Mouse (Mus musculus): ENCODE measurements around the gene Smg7. TPM values are rescaled to one million over a fixed set of nuclear protein-coding genes. Genes with fewer than 3 reads are reported as not detected.

The Smg7 gene
- total RNA-seq, 2 experiments from 2014 or later = 87.6 to 103 TPM

DNA sequence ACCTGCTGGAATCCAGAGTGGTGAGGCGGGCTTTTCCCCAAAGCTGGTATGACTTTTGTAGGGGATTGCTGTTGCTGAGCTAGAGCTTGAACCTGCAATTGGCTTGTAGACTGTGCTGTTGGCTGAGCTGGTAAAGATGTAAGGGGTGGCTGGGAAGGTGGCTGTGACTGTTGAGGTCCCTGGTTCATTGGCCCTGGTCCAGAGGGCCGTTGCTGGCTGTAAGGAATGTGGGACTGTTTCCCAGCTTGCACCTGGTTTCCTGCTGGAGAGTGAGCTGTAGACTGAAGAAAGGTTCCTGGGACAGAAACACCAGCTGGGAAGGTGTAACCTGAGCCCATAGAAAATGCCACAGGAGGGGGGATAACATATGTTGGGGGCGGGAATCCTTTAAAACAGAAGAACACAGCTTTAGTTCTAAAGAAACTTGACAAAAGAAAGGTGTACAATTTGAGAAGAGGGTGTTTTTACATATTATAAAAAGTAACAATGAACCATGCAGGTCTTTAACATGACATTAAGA is 57.2 kb downstream of the Smg7 start:
- no peak for DNase-seq (ENCODE audit: low spot score in 2 of 2)
- intact Hi-C loops (cut with DNase I) = no loop called here

DNA sequence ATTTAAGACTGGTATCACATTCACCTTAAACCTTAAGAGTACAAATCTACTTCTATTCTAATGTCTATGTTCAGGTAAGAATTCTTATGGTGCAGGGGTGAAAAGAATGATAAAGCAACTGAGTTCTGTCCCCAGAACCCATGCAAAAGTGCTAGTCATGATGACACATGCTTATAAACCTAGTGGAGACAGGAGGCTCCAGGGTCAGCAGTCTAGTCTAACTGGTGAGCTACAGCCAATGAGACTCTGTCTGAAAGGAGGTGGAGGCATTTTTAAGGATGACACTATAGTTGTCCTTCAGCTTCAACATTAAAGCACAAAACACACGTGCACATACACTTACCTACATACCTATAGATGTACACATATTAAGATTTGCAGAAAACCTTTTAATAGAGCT is 57.8 kb downstream of the Smg7 start:
- DNase-seq (ENCODE audit: low spot score in 2 of 2) = no peak
- intact Hi-C loops (cut with DNase I) = no loop called here

DNA sequence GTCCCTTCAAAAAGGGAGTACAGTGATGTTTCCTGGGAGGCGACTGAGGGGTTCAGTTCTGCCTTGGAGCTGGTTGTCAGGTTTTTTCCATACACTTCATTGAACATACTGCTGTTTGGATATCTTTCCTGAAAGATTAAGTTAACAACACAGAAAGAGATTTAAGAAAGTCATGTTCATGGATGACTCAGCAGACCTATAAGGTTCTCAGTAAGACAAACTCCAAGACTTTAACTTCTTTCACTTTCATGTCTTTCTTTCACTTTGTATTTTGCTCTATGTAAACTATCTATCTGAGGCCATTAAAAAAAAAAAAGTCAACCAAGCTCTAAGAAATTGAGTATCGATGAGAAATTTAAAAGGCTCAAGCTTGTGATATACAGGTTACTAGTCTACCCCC is 61.4 kb downstream of the Smg7 start:
- intact Hi-C loops (cut with DNase I) = no loop called here

DNA sequence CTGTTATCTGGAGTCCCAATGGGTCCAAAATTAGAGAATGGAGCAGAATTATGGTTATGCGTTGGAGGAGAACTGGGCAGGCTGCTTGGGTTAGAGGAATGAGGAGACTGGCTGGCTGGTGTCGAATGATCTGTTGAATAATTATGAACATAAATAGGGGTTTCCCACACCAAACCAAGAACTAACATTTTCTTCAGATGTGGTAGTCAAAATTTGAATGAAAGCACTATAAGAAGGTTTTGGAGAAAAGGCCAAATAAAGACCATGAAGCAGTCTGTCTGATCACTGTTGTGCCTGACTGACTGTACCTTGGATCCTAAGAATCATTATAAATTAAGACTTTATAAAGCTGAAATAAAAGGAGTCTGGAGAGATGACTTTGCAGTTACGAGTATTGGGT is 62.1 kb downstream of the Smg7 start:
- no peak for DNase-seq (ENCODE audit: low spot score in 2 of 2)
- intact Hi-C loops (cut with DNase I) = no loop called here

More for the DNA sequence above, 61.4 kb downstream of the Smg7 start:
- DNase-seq (ENCODE audit: low spot score in 2 of 2) = no peak

DNA sequence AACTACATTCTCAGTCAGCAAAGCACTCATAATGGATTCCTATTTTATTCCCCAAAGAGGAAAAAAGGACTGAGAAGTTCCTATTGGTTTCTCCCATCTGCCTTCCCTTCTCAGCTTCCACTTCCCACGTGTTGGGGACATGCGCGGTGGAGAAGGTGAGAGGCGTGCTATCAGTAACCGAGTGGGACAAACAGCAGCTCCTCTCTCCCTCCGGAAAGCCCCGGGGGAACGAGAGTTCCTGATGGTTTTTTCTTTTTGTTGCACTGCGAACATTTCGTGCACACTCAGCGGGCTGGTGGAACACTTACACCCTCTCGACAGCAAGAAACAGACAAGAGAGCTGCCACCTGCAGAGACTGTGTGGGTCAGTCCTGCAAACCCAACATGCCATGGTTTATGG is 63.6 kb downstream of the Smg7 start:
- peak; percentile 53 to 68 for DNase-seq (ENCODE audit: low spot score in 2 of 2)
- intact Hi-C loops (cut with DNase I) = loop anchor here (5.0 to 10.0 kb wide), 2 partner anchors 57 to 314 kb away; no protein-coding TSS in a partner anchor

DNA sequence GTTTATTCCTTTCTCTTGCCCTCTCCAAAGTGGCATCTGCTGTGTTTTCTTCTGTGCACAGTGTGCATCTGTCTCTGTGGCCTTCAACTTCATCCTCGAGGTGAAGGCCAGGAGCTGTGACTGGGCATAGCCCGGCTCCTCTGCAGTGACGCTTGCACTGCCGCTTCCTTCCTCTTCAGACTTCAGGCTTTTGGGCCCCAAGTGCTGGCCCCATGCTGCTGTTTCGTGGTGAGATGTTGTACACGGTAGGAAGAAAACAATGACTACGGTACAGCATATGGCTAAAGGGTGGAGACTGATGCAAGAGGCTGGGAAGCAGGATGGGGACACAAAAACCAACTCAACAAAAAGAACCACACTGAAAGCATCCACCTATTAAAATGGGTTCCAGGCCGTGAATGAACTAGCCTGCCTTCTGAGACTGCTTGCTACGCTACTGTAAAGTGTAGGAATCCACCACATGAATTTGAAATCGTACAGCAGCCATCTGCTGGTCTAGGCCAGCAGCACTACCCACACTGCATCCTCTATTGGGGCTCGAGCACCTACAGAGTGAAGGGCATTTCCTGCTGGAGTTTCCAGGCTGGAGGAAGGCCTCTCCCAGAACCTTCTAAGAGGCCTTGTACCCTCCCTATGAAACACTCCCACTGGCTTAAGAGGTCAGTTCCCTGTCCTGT is 64.3 kb downstream of the Smg7 start:
- intact Hi-C loops (cut with DNase I) = loop anchor here (5.0 to 10.0 kb wide), 2 partner anchors 56 to 313 kb away; no protein-coding TSS in a partner anchor
- peak in 1 of 2 experiments; percentile 35 for DNase-seq (ENCODE audit: low spot score in 2 of 2)

DNA sequence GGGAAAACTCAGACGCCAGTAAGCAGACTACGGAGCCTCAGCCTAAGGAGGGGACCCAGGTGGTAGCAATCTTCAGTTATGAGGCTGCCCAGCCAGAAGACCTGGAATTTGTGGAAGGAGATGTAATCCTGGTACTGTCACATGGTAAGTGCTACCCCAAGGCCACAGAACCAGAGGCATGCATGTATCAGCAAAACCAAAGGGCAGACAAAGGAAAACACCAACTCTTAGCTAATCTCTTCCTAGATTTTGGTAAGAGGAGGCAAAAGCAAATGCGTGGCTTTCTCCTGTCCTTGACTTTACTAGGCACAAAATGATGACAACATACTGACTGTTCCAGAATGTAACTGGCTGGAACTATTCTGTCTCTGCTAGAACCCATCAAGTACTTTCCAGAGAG is 67.4 kb downstream of the Smg7 start:
- no peak for DNase-seq (ENCODE audit: low spot score in 2 of 2)
- intact Hi-C loops (cut with DNase I) = loop anchor here (5.0 to 10.0 kb wide), 2 partner anchors 53 to 310 kb away; no protein-coding TSS in a partner anchor

DNA sequence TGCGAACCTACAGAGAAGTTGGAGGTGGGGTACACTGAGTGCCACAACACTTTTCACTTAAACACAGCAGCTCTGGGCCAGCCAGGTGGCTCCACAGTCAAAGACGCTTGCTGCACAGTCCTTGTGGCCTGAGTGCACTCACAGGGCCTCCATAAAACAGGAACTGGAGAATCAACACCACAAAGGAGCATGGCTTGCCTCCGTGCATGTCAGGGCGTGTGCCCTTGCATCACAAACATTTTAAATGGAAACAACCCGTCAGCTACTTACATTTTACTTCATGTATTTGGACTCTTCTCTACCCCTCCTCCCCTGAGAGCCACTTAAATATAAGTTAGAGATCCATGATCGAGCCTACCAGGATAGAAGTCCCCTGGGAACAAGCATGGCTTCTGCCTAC is 70.1 kb downstream of the Smg7 start:
- intact Hi-C loops (cut with DNase I) = loop anchor here (10.0 kb wide), 1 partner anchor 308 kb away; no protein-coding TSS in a partner anchor
- no peak for DNase-seq (ENCODE audit: low spot score in 2 of 2)

DNA sequence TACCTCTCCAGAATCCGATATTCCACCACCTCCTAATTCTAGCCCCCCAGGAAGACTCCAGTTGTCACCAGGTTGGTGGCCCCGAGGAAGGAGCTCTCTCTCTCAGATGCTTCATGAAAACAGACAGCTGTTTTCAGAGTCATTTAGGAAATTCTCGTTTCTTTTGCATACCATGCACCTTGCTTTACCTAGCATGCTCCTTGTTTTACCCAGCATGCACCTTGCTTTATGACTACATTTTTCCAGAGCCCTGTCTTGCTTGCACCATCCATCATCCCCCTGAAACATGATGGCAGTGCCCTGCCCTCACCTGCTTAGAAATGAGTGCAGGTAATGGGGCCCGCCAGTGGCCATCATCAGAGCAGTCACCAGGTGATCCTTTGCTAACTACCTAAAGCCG is 70.8 kb downstream of the Smg7 start:
- DNase-seq (ENCODE audit: low spot score in 2 of 2) = no peak
- intact Hi-C loops (cut with DNase I) = loop anchor here (10.0 kb wide), 1 partner anchor 307 kb away; no protein-coding TSS in a partner anchor

DNA sequence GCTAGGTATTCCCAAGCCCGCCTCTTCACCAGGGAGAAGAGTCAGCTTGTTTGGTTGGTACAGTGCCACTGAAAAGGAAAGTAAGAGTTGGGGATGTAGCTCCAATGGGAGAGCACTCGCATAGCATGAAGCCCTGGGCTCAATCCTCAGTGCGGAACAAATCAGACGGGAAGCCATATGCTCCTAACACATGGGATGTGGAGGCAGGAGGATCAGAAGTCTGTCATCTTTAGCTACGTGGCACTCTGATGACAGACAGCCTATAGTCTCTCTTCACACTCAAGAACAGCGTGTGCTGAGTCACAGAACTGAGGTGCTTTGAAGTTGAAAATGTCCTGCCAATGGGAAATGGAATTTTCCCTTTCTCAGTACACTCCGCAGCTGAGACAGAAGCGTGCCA is 71.4 kb downstream of the Smg7 start:
- peak; percentile 59 for DNase-seq (ENCODE audit: low spot score in 2 of 2)

DNA sequence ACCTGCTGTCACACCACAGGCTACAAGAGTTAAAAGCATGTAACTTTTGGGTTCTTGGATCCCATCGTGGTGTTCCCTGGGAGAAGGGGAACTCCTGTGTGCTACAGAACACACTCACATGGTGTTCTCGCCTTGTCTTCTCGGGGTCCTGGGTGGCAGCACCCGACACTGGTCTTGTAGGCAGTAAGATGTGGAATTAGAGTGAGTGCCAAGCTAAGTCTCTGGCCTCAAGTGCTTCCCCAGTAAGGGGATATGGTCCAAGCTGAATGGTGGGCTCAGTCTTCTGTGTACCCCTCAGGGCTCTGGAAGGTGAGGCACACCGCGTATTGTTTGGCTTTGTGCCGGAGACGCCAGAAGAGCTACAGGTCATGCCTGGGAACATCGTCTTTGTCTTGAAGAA is 72.4 kb downstream of the Smg7 start:
- no peak for DNase-seq (ENCODE audit: low spot score in 2 of 2)
- intact Hi-C loops (cut with DNase I) = loop anchor here (10.0 kb wide), 1 partner anchor 305 kb away; no protein-coding TSS in a partner anchor

More for the DNA sequence above, 71.4 kb downstream of the Smg7 start:
- intact Hi-C loops (cut with DNase I) = loop anchor here (10.0 kb wide), 1 partner anchor 306 kb away; no protein-coding TSS in a partner anchor

DNA sequence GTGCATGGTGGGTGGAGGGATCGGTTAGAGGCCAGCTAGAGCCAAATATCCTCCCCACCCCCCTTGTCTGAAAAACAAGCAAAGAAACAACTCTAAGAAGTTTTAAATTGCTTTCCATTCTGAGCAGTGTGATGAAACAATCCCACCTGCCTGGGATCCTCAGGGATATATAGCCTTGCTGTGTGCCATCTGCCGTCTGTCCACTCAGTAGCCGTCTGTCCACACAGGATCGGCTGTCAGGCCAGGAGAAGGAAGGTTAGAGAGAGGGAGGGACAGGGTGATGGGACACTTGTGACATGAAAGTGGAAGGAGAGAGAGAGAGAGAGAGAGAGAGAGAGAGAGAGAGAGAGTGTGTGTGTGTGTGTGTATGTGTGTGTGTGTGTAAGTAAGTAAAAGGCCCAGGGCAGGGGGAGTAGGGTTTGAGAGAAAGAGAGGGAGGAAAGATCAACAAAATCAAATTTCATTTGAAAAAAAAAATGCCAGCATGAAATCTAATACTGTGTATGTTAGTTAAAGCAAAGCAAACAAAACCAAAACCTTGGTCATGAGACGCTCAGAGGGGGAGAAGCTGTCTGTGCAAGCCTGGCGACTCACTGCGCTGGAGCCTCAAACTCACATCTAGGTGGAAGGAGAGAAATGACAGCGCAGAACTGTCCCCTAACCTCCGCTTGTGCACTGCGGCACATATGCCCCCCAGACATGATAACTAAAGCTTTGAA is 73.7 kb downstream of the Smg7 start:
- intact Hi-C loops (cut with DNase I) = no loop called here
- no peak for DNase-seq (ENCODE audit: low spot score in 2 of 2)

DNA sequence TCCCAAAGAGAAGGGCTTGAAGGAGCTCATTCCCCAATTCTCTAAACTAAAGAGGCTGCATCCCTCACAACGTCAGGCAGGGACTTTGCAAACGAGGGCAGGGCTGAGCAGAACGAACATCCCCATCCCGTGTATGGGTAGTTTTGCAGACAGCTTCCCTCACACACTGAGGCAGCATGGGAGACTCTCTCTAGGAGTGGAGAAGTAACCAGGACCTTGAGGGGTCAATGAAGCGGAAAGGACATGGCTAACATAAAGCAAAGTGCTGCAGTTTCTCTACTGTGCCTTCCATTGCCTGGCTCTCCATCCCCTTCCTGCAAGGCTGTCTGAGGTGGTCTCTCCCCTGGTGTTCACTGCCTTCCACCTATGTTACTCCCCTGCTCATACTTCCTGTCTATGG is 74.3 kb downstream of the Smg7 start:
- no peak for DNase-seq (ENCODE audit: low spot score in 2 of 2)
- intact Hi-C loops (cut with DNase I) = no loop called here

DNA sequence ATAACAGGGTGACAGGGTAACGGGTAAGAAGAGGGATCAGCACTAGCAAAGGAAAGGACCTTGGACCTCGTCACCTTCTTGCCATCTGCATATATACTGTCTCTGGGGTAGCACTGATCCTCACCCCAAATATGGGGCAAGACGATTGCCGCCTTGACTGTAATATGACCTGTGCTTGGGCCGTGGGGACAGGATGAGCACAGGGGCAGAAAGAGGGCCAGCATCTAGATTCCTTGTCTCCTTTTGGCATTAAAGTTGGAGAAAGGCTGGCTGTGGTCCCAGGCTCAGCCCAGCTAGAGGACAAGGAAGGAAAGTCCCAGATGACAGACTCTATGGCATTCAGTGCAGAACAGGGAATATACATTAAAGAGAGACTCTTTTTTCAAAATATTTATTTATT is 76.0 kb downstream of the Smg7 start:
- DNase-seq (ENCODE audit: low spot score in 2 of 2) = no peak
- intact Hi-C loops (cut with DNase I) = no loop called here

DNA sequence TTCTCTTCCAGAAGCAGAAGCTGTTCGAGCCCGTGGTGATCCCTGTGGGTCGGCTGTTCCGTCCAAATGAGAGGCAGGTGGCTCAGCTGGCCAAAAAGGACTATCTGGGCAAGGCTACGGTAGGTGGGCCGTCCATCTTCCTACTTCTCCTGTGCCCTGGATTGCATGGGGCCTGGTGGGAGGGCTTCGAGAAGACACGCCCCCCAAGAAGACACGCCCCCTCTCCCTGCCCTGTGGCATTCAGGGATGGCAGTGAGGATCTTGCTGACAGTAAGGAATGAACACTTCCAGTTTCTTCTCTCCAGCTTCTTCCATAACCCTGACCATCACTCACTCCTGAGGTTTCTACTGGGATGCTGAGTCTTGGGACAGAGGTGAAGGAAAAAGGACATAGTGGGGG is 78.2 kb downstream of the Smg7 start:
- DNase-seq (ENCODE audit: low spot score in 2 of 2) = no peak
- intact Hi-C loops (cut with DNase I) = no loop called here

DNA sequence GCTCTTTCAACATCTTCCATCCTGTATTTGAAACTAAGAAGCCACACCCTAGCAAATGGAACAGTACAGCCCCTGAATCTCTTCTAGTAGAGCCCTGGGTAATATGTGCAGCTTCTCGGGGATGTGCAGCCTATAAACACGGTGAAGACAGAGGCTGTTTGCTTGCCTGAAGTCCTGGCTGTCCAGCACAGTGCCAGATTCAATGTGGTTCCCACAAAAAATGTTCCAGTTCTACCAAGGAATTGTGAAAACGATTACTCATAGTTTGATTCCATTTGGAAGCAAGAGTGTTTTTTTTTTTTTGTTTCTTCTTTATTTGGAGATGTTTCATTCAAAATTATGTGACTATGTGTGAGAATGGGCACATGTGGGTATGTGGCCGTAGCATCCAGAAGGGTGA is 80.7 kb downstream of the Smg7 start:
- intact Hi-C loops (cut with DNase I) = no loop called here
- DNase-seq (ENCODE audit: low spot score in 2 of 2) = no peak

DNA sequence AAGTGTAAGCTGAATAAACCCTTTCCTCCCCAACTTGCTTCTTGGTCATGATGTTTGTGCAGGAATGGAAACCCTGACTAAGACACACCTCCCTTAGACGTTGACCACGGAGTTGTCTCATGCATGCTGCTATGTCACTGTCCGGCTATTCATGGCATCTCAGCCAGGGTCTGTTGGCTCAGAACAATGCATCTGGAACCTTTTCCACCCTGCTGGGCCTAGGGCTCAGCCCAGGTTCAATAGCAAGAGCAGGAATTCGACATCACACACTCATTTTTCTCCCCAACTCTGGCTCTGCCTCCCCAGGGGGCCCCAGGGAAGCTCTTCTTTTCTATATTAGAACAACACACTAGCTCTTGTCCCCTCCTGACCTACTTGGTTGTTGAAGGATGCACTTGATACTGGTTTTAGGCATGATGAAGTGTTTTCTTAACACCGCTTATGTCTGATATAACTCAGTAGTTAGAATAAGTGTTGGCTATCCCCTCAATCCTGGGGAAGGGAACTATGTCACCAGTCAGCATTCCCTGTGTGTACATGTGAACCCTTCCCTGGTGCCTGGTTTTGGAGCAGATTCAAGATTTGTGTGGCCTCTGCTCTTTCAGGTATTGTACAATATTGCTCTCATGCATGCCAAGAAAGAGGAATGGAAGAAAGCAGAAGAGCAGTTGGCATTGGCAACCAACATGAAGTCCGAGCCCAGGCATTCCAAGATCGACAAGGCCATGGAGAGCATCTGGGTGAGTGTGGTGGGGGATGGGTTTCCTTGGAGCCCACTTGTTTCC is 81.3 kb downstream of the Smg7 start:
- intact Hi-C loops (cut with DNase I) = no loop called here
- no peak for DNase-seq (ENCODE audit: low spot score in 2 of 2)

DNA sequence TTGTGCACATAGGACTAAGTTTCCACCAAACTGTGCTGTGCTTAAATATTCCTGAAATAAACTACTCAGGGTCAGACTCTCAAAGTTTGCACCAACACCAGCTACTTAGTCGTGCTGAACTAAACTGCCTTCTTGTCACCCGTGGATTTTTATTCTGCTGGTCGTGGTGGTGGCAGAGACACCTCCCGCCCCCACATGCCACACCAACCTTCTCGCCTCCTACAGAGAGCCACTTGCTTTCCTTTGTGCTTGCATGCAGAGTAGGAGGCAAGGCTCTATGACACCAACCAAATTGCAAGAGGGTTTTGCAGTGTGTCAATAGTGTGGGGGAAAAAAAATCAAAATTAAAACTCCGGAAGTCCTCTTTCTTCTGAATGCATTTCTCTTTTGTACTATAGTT is 82.9 kb downstream of the Smg7 start:
- no peak for DNase-seq (ENCODE audit: low spot score in 2 of 2)
- intact Hi-C loops (cut with DNase I) = loop anchor here (5.0 kb wide), 1 partner anchor 52 kb away; the partner anchor contains the start of genes Arpc5 and Rgl1

DNA sequence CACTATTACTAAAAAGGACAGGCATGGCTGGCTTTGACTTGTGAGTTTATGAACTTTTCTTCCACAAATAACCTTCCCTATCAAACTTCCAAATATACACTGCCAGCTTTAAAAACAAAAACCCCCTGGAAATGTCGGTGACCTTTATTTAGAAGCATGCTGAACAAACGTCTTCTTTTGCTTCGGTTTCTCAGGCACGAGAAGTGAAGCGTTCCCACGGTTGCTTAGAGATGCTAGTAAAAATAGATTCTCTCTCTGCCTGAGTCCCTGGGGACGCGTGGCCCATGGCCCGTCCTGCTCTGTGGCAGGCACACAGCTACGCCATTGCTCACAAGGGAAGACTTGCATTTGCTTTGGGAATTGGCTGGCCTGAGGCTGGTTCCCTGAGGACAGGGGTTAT is 84.7 kb downstream of the Smg7 start:
- no peak for DNase-seq (ENCODE audit: low spot score in 2 of 2)
- intact Hi-C loops (cut with DNase I) = loop anchor here (5.0 kb wide), 1 partner anchor 50 kb away; the partner anchor contains the start of genes Arpc5 and Rgl1
